Mouse (Mus musculus): ENCODE results near the gene Slc17a6. TPM values are rescaled to one million over a fixed set of nuclear protein-coding genes. Genes with fewer than 3 reads are reported as not detected.
"Not testable (repeated sequence)": the region's sequence is repeated elsewhere in the genome, so short reads cannot be mapped to it uniquely, and the experiment has no call there.

Slc17a6 gene
- polyA plus RNA-seq, 1 experiment from 2014 or later = 114 TPM

DNA sequence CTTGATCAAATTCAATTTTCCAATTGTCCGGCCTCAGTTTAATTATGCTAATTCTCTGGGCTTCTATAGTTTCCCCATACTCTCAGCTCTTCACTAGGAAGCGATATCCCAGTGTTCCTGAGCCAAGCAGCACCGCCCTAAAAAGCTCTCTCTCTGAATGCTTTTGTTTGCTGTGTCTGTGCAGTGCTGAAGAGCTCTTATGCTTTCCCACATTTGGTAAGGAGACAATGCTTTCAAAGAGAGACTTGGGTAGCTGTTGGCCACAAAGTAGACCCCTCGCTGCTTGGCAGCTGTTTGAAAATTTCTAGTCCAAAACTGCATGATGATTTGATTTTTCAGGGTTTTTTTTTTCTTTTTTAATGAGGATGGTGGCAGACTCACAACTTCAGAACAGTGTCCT is 72.6 kb downstream of the Slc17a6 start:
- WGBS = 34% methylated on average over 4 of the region's 4 CpGs
- no peak overlapping the region for H3K9ac ChIP-seq
- no peaks in the 10 kb centered on the region for H3K9me3 ChIP-seq
- 0 out of 2 replicates have a peak overlapping the region, but pooled peaks have one; percentile 1 for H3K4me2 ChIP-seq
- H3K4me3 ChIP-seq = no peak overlapping the region
- ATAC-seq (replicated peaks) = peak; percentile 82
- H3K4me1 ChIP-seq = peaks cover 8% of the 10 kb centered on the region; the same call in 1 of the 2 replicates
- H3K27me3 ChIP-seq (replicated peaks) = no peaks in the 10 kb centered on the region
- no peaks in the 10 kb centered on the region for H3K36me3 ChIP-seq (replicated peaks)
- peak overlapping the region; percentile 70 for H3K27ac ChIP-seq

DNA sequence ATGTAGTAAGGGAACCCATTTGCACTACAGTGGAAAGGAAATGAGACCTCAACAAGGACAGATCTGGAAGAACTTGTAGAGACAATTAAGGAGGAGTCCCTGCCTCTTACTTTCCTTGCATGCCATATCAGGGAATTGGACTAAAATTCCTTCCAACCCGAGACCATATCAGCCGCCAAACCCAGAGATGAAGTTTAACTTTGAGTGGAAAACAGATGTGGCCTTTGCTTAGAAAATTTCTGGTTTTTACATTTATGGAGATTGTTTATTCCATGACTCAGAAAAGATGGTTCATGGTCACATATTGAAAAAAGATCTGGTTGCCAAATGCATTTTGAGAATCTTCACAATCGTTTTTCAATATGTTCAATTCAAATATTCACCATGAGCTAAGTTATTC is 87.7 kb downstream of the Slc17a6 start:
- H3K4me3 ChIP-seq = no peak overlapping the region

DNA sequence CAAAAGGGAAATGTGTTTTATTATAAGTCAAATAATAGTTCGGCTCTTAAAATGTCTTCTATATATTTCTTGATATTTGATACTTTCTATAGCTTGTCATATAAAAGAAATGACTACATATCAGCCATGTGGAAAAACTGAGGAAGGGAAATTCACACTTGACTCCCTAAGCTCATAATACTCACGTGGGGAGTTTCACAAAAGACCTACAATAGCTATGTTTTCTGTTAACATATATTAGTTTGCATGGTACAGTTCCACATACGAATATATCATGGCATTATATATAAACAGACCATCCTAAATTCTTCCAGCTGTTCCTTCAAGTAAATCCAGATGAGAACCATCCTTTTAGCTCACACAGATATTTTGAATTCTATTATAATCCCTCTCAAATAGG is 88.5 kb downstream of the Slc17a6 start:
- not testable (repeated sequence) for H3K9ac ChIP-seq; H3K36me3 ChIP-seq (replicated peaks); H3K27ac ChIP-seq; ATAC-seq (replicated peaks); H3K9me3 ChIP-seq; H3K4me2 ChIP-seq; H3K4me3 ChIP-seq; H3K4me1 ChIP-seq; H3K27me3 ChIP-seq (replicated peaks)
- 82% methylated on average over 3 of the region's 3 CpGs for WGBS

More for the DNA sequence above, 87.7 kb downstream of the Slc17a6 start:
- Histone ChIP-seq H3K36me3 (replicated peaks) (no peaks in the 10 kb centered on the region), H3K9me3 (no peaks in the 10 kb centered on the region), H3K4me2 (no peak overlapping the region), H3K27me3 (replicated peaks) (no peaks in the 10 kb centered on the region), H3K4me1 (no peaks in the 10 kb centered on the region), H3K27ac (no peak overlapping the region), H3K9ac (no peak overlapping the region)
- WGBS = 83% methylated on average over 3 of the region's 3 CpGs
- no peak for ATAC-seq (replicated peaks)

DNA sequence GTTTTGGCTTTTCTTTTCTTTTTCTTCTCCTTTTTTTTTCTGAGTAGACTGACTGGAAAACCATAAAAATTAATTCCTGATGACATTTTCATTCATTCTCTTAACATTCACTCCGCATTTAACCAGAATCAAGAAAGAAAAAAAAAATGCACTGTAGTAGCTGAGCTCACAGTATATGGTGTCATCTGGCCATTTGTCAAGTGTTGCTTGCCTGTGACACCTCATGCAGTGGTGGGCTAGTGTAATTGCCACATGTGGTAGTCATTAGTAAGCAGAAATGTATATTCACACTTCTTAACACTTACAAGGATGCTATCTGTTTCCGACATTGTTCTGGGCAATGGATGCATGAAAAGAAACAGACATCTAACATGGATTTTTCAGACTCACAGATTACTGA is 94.0 kb downstream of the Slc17a6 start:
- WGBS = 87% methylated on average over 2 of the region's 2 CpGs
- Histone ChIP-seq H3K4me1 (no peaks in the 10 kb centered on the region), H3K36me3 (replicated peaks) (no peaks in the 10 kb centered on the region), H3K27me3 (replicated peaks) (no peaks in the 10 kb centered on the region), H3K4me3 (no peak overlapping the region), H3K4me2 (no peak overlapping the region), H3K27ac (no peak overlapping the region), H3K9ac (no peak overlapping the region), H3K9me3 (no peaks in the 10 kb centered on the region)
- ATAC-seq (replicated peaks) = no peak

Other genes with a start within 250 kb of the Slc17a6 start
- gene Ano5, start 111.0 kb upstream of the Slc17a6 start, polyA plus RNA-seq (2015; fragmentation: Nextera tagmentation; extraction: Ambion mirVana) = 1.2 and 1.6 TPM in 2 replicates
- 15.5 and 17.2 TPM in 2 replicates for gene Gas2, start 240.0 kb downstream of the Slc17a6 start, polyA plus RNA-seq (2015; fragmentation: Nextera tagmentation; extraction: Ambion mirVana)
- gene Fancf, start 240.3 kb downstream of the Slc17a6 start, polyA plus RNA-seq (2015; fragmentation: Nextera tagmentation; extraction: Ambion mirVana) = 9.7 and 10.1 TPM in 2 replicates

Data from midbrain, embryonic 15.5 days (tissue).